ENCODE assay signal across 8 mouse cellular contexts in genomic region chr8:70630532-70631381, GRCm38 (mm10). TPM values are rescaled to one million over a fixed set of nuclear protein-coding genes. Genes with fewer than 3 reads are reported as not detected.
DNase-seq lines count a peak whose midpoint lies in the region; ATAC-seq and TF ChIP-seq lines count a peak whose summit lies in the region.

No protein-coding gene starts in this region.

- H3K27ac ChIP-seq in ES-Bruce4 (ENCODE audit: insufficient read depth, low read length): peak overlapping the region; percentile 82
- H3K27ac ChIP-seq in gastrocnemius, adult 2 months: peak overlapping the region; percentile 90
- H3K27ac ChIP-seq in intestine, embryonic 15.5 days: peak overlapping the region; percentile 59
- peak overlapping the region; percentile 88 for H3K27ac ChIP-seq in liver, embryonic 16.5 days (ENCODE audit: low read length)
- no peak overlapping the region for H3K27ac ChIP-seq in neural tube, embryonic 11.5 days (ENCODE audit: low read depth, low read length)

- H3K4me2 ChIP-seq in intestine, embryonic 15.5 days (replicated peaks): peak overlapping the region; percentile 84
- peak overlapping the region; percentile 88 for H3K4me2 ChIP-seq in liver, embryonic 16.5 days (ENCODE audit: low read depth, low read length)
- H3K4me2 ChIP-seq in neural tube, embryonic 11.5 days (ENCODE audit: low read depth): no peak overlapping the region; the same call in 1 of the 2 replicates

- intact Hi-C loops in gastrocnemius, adult 2 months (cut with DNase I): loop anchor here (1.0 kb wide), 1 partner anchor 23 kb away; no protein-coding TSS in a partner anchor
- intact Hi-C loops in left cerebral cortex, postnatal 25 days (cut with DNase I): loop anchor here (5.0 kb wide), 1 partner anchor 72 kb away; the partner anchor contains the start of gene Iqcn

- H3K9ac ChIP-seq in ES-Bruce4 (ENCODE audit: low read depth, poor library complexity, severe bottlenecking): peak overlapping the region; percentile 69
- peak overlapping the region; percentile 17; the same call in 1 of the 2 replicates for H3K9ac ChIP-seq in intestine, embryonic 15.5 days
- H3K9ac ChIP-seq in liver, embryonic 16.5 days (ENCODE audit: low read depth, low read length): peak overlapping the region; percentile 57
- H3K9ac ChIP-seq in neural tube, embryonic 11.5 days (ENCODE audit: low read length): peak overlapping the region; percentile 58

- no peaks in the 10 kb centered on the region for H3K36me3 ChIP-seq in ES-Bruce4 (ENCODE audit: control insufficient read depth, insufficient read depth, low read length, poor library complexity, severe bottlenecking)
- H3K36me3 ChIP-seq in intestine, embryonic 15.5 days: no peaks in the 10 kb centered on the region
- no peaks in the 10 kb centered on the region for H3K36me3 ChIP-seq in liver, embryonic 16.5 days (ENCODE audit: control insufficient read depth, insufficient read depth)
- H3K36me3 ChIP-seq in neural tube, embryonic 11.5 days (ENCODE audit: control insufficient read depth, insufficient read depth, low read length): no peaks in the 10 kb centered on the region

- DNase-seq in adrenal gland, postnatal 10 days: peak; percentile 84
- DNase-seq in gastrocnemius, adult 2 months: peak; percentile 73
- no peak for DNase-seq in neural tube, embryonic 11.5 days (ENCODE audit: low spot score)
- no peak for DNase-seq in left cerebral cortex, postnatal 25 days (ENCODE audit: low spot score in 2 of 2)
- no peak for DNase-seq in T-cell, adult 2 months (ENCODE audit: low spot score)

- peak; percentile 60 for ATAC-seq in intestine, embryonic 15.5 days
- ATAC-seq in liver, embryonic 16.5 days (ENCODE audit: low read depth): peak; percentile 61
- no peak for ATAC-seq in neural tube, embryonic 11.5 days (ENCODE audit: insufficient read depth, low FRiP score, low TSS enrichment)

- H3K4me1 ChIP-seq in ES-Bruce4 (ENCODE audit: control insufficient read depth, insufficient read depth, low read length): peaks cover 4% of the 10 kb centered on the region
- H3K4me1 ChIP-seq in intestine, embryonic 15.5 days (replicated peaks): peaks cover 43% of the 10 kb centered on the region
- H3K4me1 ChIP-seq in liver, embryonic 16.5 days (ENCODE audit: control insufficient read depth, low read depth, low read length): peaks cover 43% of the 10 kb centered on the region
- H3K4me1 ChIP-seq in neural tube, embryonic 11.5 days (ENCODE audit: control insufficient read depth, insufficient read depth, low read length): peaks cover 10% of the 10 kb centered on the region; the same call in 1 of the 2 replicates

- TF ChIP-seq CTCF in ES-Bruce4 (IDR thresholded peaks at IDR 0.05; ENCODE audit: low read depth, low read length): no peak
- TF ChIP-seq CTCF in gastrocnemius, adult 2 months (IDR thresholded peaks at IDR 0.05): no peak

- 15% methylated on average over 22 of the region's 22 CpGs for WGBS in intestine, embryonic 15.5 days
- WGBS in liver, embryonic 16.5 days (ENCODE audit: insufficient replicate concordance): 10% methylated on average over 22 of the region's 22 CpGs
- WGBS in neural tube, embryonic 11.5 days: 11% methylated on average over 22 of the region's 22 CpGs

- no peaks in the 10 kb centered on the region for H3K27me3 ChIP-seq in ES-Bruce4 (ENCODE audit: control insufficient read depth, insufficient read depth, low read length, poor library complexity, severe bottlenecking)
- H3K27me3 ChIP-seq in intestine, embryonic 15.5 days (replicated peaks): no peaks in the 10 kb centered on the region
- H3K27me3 ChIP-seq in liver, embryonic 16.5 days (ENCODE audit: control insufficient read depth, insufficient read depth, low read depth, low read length): peaks cover 6% of the 10 kb centered on the region
- peaks cover 11% of the 10 kb centered on the region for H3K27me3 ChIP-seq in neural tube, embryonic 11.5 days (ENCODE audit: control insufficient read depth, insufficient read depth, low read length)

- no peaks in the 10 kb centered on the region for H3K9me3 ChIP-seq in ES-Bruce4 (replicated peaks; ENCODE audit: control insufficient read depth, insufficient read depth, low read length, poor library complexity, severe bottlenecking)
- no peaks in the 10 kb centered on the region for H3K9me3 ChIP-seq in intestine, embryonic 15.5 days
- no peaks in the 10 kb centered on the region for H3K9me3 ChIP-seq in liver, embryonic 16.5 days (replicated peaks; ENCODE audit: control insufficient read depth, low read length)
- H3K9me3 ChIP-seq in neural tube, embryonic 11.5 days (ENCODE audit: control insufficient read depth, low read length): no peaks in the 10 kb centered on the region

- peak; percentile 27 for TF ChIP-seq POLR2A in ES-Bruce4 (IDR thresholded peaks at IDR 0.05; ENCODE audit: insufficient read depth, low read length)

- TF ChIP-seq EP300 in ES-Bruce4 (IDR thresholded peaks at IDR 0.05; ENCODE audit: insufficient read depth, low read depth, low read length): peak; percentile 81; the same call in 1 of the 2 replicates

- H3K4me3 ChIP-seq in ES-Bruce4 (ENCODE audit: low read depth, low read length): peak overlapping the region; percentile 62
- H3K4me3 ChIP-seq in gastrocnemius, adult 2 months: peak overlapping the region; percentile 37
- peak overlapping the region; percentile 22 for H3K4me3 ChIP-seq in intestine, embryonic 15.5 days (replicated peaks)
- peak overlapping the region; percentile 72 for H3K4me3 ChIP-seq in liver, embryonic 16.5 days (ENCODE audit: low read depth, low read length)
- no peak overlapping the region for H3K4me3 ChIP-seq in neural tube, embryonic 11.5 days (ENCODE audit: low read depth, low read length)

RNA-seq across cellular contexts. Expression of gene Gdf15, which starts 1.5 kb away (rescaled TPM):
- polyA plus RNA-seq in ES-Bruce4 (2011; ENCODE audit: insufficient read depth, insufficient read length, low read depth, missing spikeins): 1.9 and 2.1 TPM in 2 replicates
- 1 to 10 TPM in 1 of 2 experiments, under 1 TPM in 1; 0.79 to 1.7 TPM for total RNA-seq in adrenal gland, postnatal 10 days (2021)
- under 1 TPM in 1 of 2 experiments, not detected in 1; 0.28 TPM for total RNA-seq in gastrocnemius, adult 2 months (2021)
- polyA plus RNA-seq in intestine, embryonic 15.5 days (2015; fragmentation: Nextera tagmentation; extraction: Ambion mirVana): 2.3 and 2.9 TPM in 2 replicates
- 2.7 and 3.1 TPM in 2 replicates for polyA plus RNA-seq in liver, embryonic 16.5 days (2015; fragmentation: Nextera tagmentation; extraction: Ambion mirVana)
- 0.28 TPM in 1 of 2 replicates, not detected in the other for polyA plus RNA-seq in neural tube, embryonic 11.5 days (2014; fragmentation: Nextera tagmentation; extraction: Ambion mirVana)
- total RNA-seq in left cerebral cortex, postnatal 25 days (2021): not detected

RNA-seq across cellular contexts. Expression of gene Lrrc25, which starts 14.8 kb away (rescaled TPM):
- polyA plus RNA-seq in ES-Bruce4 (2011; ENCODE audit: insufficient read depth, insufficient read length, low read depth, missing spikeins): not detected in 2 replicates
- total RNA-seq in adrenal gland, postnatal 10 days (2021): 1 to 10 TPM; 3.3 to 3.6 TPM
- under 1 TPM; 0.42 to 0.48 TPM for total RNA-seq in gastrocnemius, adult 2 months (2021)
- polyA plus RNA-seq in intestine, embryonic 15.5 days (2015; fragmentation: Nextera tagmentation; extraction: Ambion mirVana): 2.4 and 2.5 TPM in 2 replicates
- 7.5 and 9.0 TPM in 2 replicates for polyA plus RNA-seq in liver, embryonic 16.5 days (2015; fragmentation: Nextera tagmentation; extraction: Ambion mirVana)
- polyA plus RNA-seq in neural tube, embryonic 11.5 days (2014; fragmentation: Nextera tagmentation; extraction: Ambion mirVana): 0.85 and 1.2 TPM in 2 replicates
- total RNA-seq in left cerebral cortex, postnatal 25 days (2021): 1 to 10 TPM in 1 of 2 experiments, under 1 TPM in 1; 0.37 to 1.2 TPM

RNA-seq across cellular contexts. Expression of gene Ssbp4, which starts 22.1 kb away (rescaled TPM):
- 49.9 and 50.2 TPM in 2 replicates for polyA plus RNA-seq in ES-Bruce4 (2011; ENCODE audit: insufficient read depth, insufficient read length, low read depth, missing spikeins)
- 10 to 100 TPM; 92.0 to 96.9 TPM for total RNA-seq in adrenal gland, postnatal 10 days (2021)
- 10 to 100 TPM in 1 of 2 experiments, 1 to 10 TPM in 1; 9.2 to 14.4 TPM for total RNA-seq in gastrocnemius, adult 2 months (2021)
- 86.9 and 91.7 TPM in 2 replicates for polyA plus RNA-seq in intestine, embryonic 15.5 days (2015; fragmentation: Nextera tagmentation; extraction: Ambion mirVana)
- 25.1 and 32.3 TPM in 2 replicates for polyA plus RNA-seq in liver, embryonic 16.5 days (2015; fragmentation: Nextera tagmentation; extraction: Ambion mirVana)
- polyA plus RNA-seq in neural tube, embryonic 11.5 days (2014; fragmentation: Nextera tagmentation; extraction: Ambion mirVana): 125 and 137 TPM in 2 replicates
- total RNA-seq in left cerebral cortex, postnatal 25 days (2021): 100 to 1,000 TPM; 242 to 257 TPM

RNA-seq across cellular contexts. Expression of gene Pgpep1, which starts 29.4 kb away (rescaled TPM):
- polyA plus RNA-seq in ES-Bruce4 (2011; ENCODE audit: insufficient read depth, insufficient read length, low read depth, missing spikeins): 30.2 and 44.4 TPM in 2 replicates
- 10 to 100 TPM; 65.7 to 80.6 TPM for total RNA-seq in adrenal gland, postnatal 10 days (2021)
- total RNA-seq in gastrocnemius, adult 2 months (2021): 10 to 100 TPM in 1 of 2 experiments, 1 to 10 TPM in 1; 9.3 to 22.5 TPM
- 58.0 and 74.2 TPM in 2 replicates for polyA plus RNA-seq in intestine, embryonic 15.5 days (2015; fragmentation: Nextera tagmentation; extraction: Ambion mirVana)
- 18.9 and 20.5 TPM in 2 replicates for polyA plus RNA-seq in liver, embryonic 16.5 days (2015; fragmentation: Nextera tagmentation; extraction: Ambion mirVana)
- 246 and 268 TPM in 2 replicates for polyA plus RNA-seq in neural tube, embryonic 11.5 days (2014; fragmentation: Nextera tagmentation; extraction: Ambion mirVana)
- 10 to 100 TPM; 12.7 to 18.1 TPM for total RNA-seq in left cerebral cortex, postnatal 25 days (2021)

RNA-seq across cellular contexts. Expression of gene Isyna1, which starts 36.6 kb away (rescaled TPM):
- 61.5 and 72.3 TPM in 2 replicates for polyA plus RNA-seq in ES-Bruce4 (2011; ENCODE audit: insufficient read depth, insufficient read length, low read depth, missing spikeins)
- 10 to 100 TPM; 59.4 to 59.8 TPM for total RNA-seq in adrenal gland, postnatal 10 days (2021)
- 1 to 10 TPM; 3.2 to 4.3 TPM for total RNA-seq in gastrocnemius, adult 2 months (2021)
- 123 and 130 TPM in 2 replicates for polyA plus RNA-seq in intestine, embryonic 15.5 days (2015; fragmentation: Nextera tagmentation; extraction: Ambion mirVana)
- polyA plus RNA-seq in liver, embryonic 16.5 days (2015; fragmentation: Nextera tagmentation; extraction: Ambion mirVana): 35.0 and 38.0 TPM in 2 replicates
- 87.9 and 90.7 TPM in 2 replicates for polyA plus RNA-seq in neural tube, embryonic 11.5 days (2014; fragmentation: Nextera tagmentation; extraction: Ambion mirVana)
- total RNA-seq in left cerebral cortex, postnatal 25 days (2021): 10 to 100 TPM; 51.9 to 52.1 TPM

Comparison
In these comparisons a context has a peak if more than half of its experiments do, and no peak if none do; other contexts are left out.
1. H3K9ac ChIP-seq: peak in every context shown above with its lines; median percentile 69 in ES-Bruce4; 58 in neural tube, embryonic 11.5 days; 57 in liver, embryonic 16.5 days; 17 in intestine, embryonic 15.5 days.
2. DNase-seq: peak in adrenal gland, postnatal 10 days (single experiment) and gastrocnemius, adult 2 months (single experiment); none in neural tube, embryonic 11.5 days (single experiment), left cerebral cortex, postnatal 25 days (0 of 2) and T-cell, adult 2 months (single experiment).